Mouse (Mus musculus): ENCODE results near the gene Pes1.
"Not testable (repeated sequence)": the region's sequence is repeated elsewhere in the genome, so short reads cannot be mapped to it uniquely, and the experiment has no call there.

The Pes1 gene

DNA sequence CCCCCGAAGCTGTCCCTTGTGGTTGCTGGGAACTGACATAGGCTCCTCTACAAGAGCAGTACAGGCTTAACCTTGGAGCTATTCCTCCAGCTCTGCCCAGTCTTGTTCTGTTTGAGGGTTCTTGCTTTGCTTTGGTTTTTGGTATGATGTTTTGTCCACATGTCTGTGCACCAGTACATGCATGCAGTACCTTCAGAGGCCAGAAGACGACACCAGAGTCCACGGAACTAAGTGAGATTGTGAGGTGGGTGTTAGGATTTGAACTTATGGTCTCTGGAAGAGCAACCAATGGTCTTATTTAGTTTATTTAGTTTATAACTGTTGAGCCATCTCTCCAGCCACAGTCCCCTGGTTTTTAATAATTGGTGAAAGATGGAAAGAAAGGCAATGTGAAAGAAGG is 42.7 kb downstream of the Pes1 start:
- DNase-seq (ENCODE audit: low spot score in 2 of 2) = no peak

DNA sequence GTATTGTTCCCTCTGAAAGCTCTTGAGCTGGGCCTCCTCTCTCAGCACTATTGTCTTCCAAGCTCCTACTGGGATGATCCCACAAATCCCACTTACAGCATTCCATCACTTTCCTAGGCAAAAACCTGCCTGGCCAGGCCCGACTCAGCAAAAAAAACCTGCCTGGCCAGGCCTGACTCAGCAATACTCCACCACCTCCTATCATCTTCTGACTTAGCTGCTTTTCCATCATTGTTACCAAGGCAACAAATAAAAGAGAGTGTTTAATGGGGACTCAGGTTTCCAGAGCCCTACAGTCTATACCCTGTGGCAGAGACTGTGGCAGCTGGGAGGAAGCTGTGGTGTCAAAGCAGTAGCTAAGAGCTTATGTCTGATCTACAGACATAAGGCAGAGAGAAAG is 48.8 kb downstream of the Pes1 start:
- DNase-seq (ENCODE audit: low spot score in 2 of 2) = no peak

GRCm38 (mm10) chr11:4015796-4016195 is 52.0 kb downstream of the Pes1 start:
- DNase-seq (ENCODE audit: low spot score in 2 of 2) = not testable (repeated sequence)

DNA sequence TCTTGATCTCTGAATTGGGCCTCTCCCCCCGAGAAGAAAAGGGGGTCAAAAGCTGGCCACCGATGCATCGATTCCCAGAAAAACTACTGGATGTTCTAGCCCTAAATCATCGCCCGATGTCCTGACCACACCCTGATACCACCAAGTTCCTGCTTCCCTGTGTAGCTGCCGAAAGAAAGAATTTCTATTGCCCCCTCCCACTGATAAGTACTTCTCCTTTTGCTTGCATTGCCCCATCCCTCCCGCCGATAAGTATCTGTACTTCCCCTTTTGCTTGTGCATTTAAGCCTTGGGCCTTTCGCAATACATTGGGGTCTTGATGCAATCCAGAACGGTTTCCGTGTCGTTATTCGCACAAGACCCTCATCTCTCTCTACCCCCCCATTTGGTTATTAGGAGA is 58.3 kb downstream of the Pes1 start:
- DNase-seq (ENCODE audit: low spot score in 2 of 2) = not testable (repeated sequence)

DNA sequence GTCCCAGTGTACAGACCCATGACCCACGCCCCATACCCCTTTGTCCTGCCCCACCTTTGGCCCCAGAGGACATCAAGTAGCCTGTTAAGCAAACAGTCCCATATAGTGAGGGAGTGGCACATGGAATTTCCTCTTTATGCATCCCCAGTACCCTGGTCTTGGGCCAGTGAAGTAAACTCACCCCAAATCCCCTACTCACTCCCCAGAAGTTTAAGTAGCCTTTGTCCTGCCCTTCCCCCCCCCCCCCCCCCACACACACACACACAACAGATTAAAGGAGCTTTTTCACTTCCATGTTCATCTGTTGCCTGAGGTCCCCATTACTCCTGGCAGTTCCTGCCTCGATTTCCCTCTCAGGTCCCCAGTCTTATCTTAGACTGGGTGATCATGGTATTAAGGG is 59.5 kb downstream of the Pes1 start:
- DNase-seq (ENCODE audit: low spot score in 2 of 2) = no peak

- DNase-seq (ENCODE audit: low spot score in 2 of 2) = no peak
Measured at GRCm38 (mm10) chr11:4027066-4027465, 63.3 kb downstream of the Pes1 start.

GRCm38 (mm10) chr11:4027561-4028334 is 64.0 kb downstream of the Pes1 start:
- peak; percentile 42 to 66 for DNase-seq (ENCODE audit: low spot score in 2 of 2)

GRCm38 (mm10) chr11:4029343-4029742 is 65.6 kb downstream of the Pes1 start:
- DNase-seq (ENCODE audit: low spot score in 2 of 2) = no peak
